Mouse (Mus musculus): ENCODE results near the gene Ttc37. TPM values are rescaled to one million over a fixed set of nuclear protein-coding genes. Genes with fewer than 3 reads are reported as not detected.

Gene Ttc37
- polyA plus RNA-seq, 1 experiment from 2014 or later: 16.0 TPM

GRCm38 (mm10) chr13:76190273-76190672 is 91.7 kb downstream of the Ttc37 start:
- Histone ChIP-seq H3K4me2 (ENCODE audit: low read depth, low read length) (no peak overlapping the region), H3K4me1 (ENCODE audit: control insufficient read depth, insufficient read depth, low read length) (0 out of 2 replicates have a peak, but pooled peaks cover 2% of the 10 kb centered on the region), H3K9ac (ENCODE audit: low read length) (no peak overlapping the region), H3K27me3 (ENCODE audit: control insufficient read depth, insufficient read depth, low read length) (no peaks in the 10 kb centered on the region), H3K36me3 (ENCODE audit: control insufficient read depth, insufficient read depth, low read length) (peaks cover 28% of the 10 kb centered on the region), H3K4me3 (replicated peaks; ENCODE audit: low read length) (no peak overlapping the region), H3K27ac (ENCODE audit: low read length) (no peak overlapping the region), H3K9me3 (replicated peaks; ENCODE audit: control insufficient read depth, low read length) (peaks cover 5% of the 10 kb centered on the region; the same call in 1 of the 2 replicates)
- WGBS: 59% methylated on average over 3 of the region's 3 CpGs
- no peak for ATAC-seq (ENCODE audit: insufficient read depth, low FRiP score)

GRCm38 (mm10) chr13:76194937-76195336 is 96.4 kb downstream of the Ttc37 start:
- peaks cover 5% of the 10 kb centered on the region; the same call in 1 of the 2 replicates for H3K9me3 ChIP-seq (replicated peaks; ENCODE audit: control insufficient read depth, low read length)
- H3K4me1 ChIP-seq (ENCODE audit: control insufficient read depth, insufficient read depth, low read length): 0 out of 2 replicates have a peak, but pooled peaks cover 2% of the 10 kb centered on the region
- H3K27me3 ChIP-seq (ENCODE audit: control insufficient read depth, insufficient read depth, low read length): no peaks in the 10 kb centered on the region
- H3K36me3 ChIP-seq (ENCODE audit: control insufficient read depth, insufficient read depth, low read length): peaks cover 28% of the 10 kb centered on the region
- no peak overlapping the region for H3K4me3 ChIP-seq (replicated peaks; ENCODE audit: low read length)
- no peak overlapping the region for H3K27ac ChIP-seq (ENCODE audit: low read length)
- H3K4me2 ChIP-seq (ENCODE audit: low read depth, low read length): no peak overlapping the region
- no peak overlapping the region for H3K9ac ChIP-seq (ENCODE audit: low read length)
- no peak for ATAC-seq (ENCODE audit: insufficient read depth, low FRiP score)

GRCm38 (mm10) chr13:76195431-76196138 is 97.1 kb downstream of the Ttc37 start:
- WGBS: 90% methylated on average over 8 of the region's 8 CpGs
- H3K27ac ChIP-seq (ENCODE audit: low read length): no peak overlapping the region
- no peak overlapping the region for H3K4me3 ChIP-seq (replicated peaks; ENCODE audit: low read length)
- H3K4me2 ChIP-seq (ENCODE audit: low read depth, low read length): no peak overlapping the region
- no peaks in the 10 kb centered on the region for H3K4me1 ChIP-seq (ENCODE audit: control insufficient read depth, insufficient read depth, low read length)
- no peak overlapping the region for H3K9ac ChIP-seq (ENCODE audit: low read length)
- peaks cover 23% of the 10 kb centered on the region for H3K36me3 ChIP-seq (ENCODE audit: control insufficient read depth, insufficient read depth, low read length)
- ATAC-seq (ENCODE audit: insufficient read depth, low FRiP score): no peak
- no peaks in the 10 kb centered on the region for H3K27me3 ChIP-seq (ENCODE audit: control insufficient read depth, insufficient read depth, low read length)
- peaks cover 5% of the 10 kb centered on the region; the same call in 1 of the 2 replicates for H3K9me3 ChIP-seq (replicated peaks; ENCODE audit: control insufficient read depth, low read length)

- no peaks in the 10 kb centered on the region for H3K27me3 ChIP-seq (ENCODE audit: control insufficient read depth, insufficient read depth, low read length)
- peak overlapping the region; percentile 64 for H3K27ac ChIP-seq (ENCODE audit: low read length)
- ATAC-seq (ENCODE audit: insufficient read depth, low FRiP score): peak; percentile 74; the same call in 1 of the 2 replicates
These were observed 98.8 kb downstream of the Ttc37 start for GRCm38 (mm10) chr13:76197297-76197848.

GRCm38 (mm10) chr13:76199943-76200342 is 101.4 kb downstream of the Ttc37 start:
- Histone ChIP-seq H3K27me3 (ENCODE audit: control insufficient read depth, insufficient read depth, low read length) (no peaks in the 10 kb centered on the region), H3K4me2 (ENCODE audit: low read depth, low read length) (no peak overlapping the region), H3K4me1 (ENCODE audit: control insufficient read depth, insufficient read depth, low read length) (no peaks in the 10 kb centered on the region), H3K36me3 (ENCODE audit: control insufficient read depth, insufficient read depth, low read length) (no peaks in the 10 kb centered on the region), H3K27ac (ENCODE audit: low read length) (no peak overlapping the region; the same call in 1 of the 2 replicates), H3K9me3 (replicated peaks; ENCODE audit: control insufficient read depth, low read length) (no peaks in the 10 kb centered on the region), H3K9ac (ENCODE audit: low read length) (no peak overlapping the region), H3K4me3 (replicated peaks; ENCODE audit: low read length) (no peak overlapping the region)
- ATAC-seq (ENCODE audit: insufficient read depth, low FRiP score): peak; percentile 82; the same call in 1 of the 2 replicates
- WGBS: 54% methylated on average over 4 of the region's 4 CpGs

More at GRCm38 (mm10) chr13:76197297-76197848, 98.8 kb downstream of the Ttc37 start:
- H3K4me1 ChIP-seq (ENCODE audit: control insufficient read depth, insufficient read depth, low read length): no peaks in the 10 kb centered on the region
- no peak overlapping the region for H3K9ac ChIP-seq (ENCODE audit: low read length)
- no peak overlapping the region for H3K4me3 ChIP-seq (replicated peaks; ENCODE audit: low read length)
- 47% methylated on average over 3 of the region's 3 CpGs for WGBS
- peaks cover 5% of the 10 kb centered on the region; the same call in 1 of the 2 replicates for H3K36me3 ChIP-seq (ENCODE audit: control insufficient read depth, insufficient read depth, low read length)
- H3K9me3 ChIP-seq (replicated peaks; ENCODE audit: control insufficient read depth, low read length): no peaks in the 10 kb centered on the region
- H3K4me2 ChIP-seq (ENCODE audit: low read depth, low read length): no peak overlapping the region

- WGBS: 70% methylated on average over 2 of the region's 2 CpGs
- ATAC-seq (ENCODE audit: insufficient read depth, low FRiP score): no peak
These were observed 116.4 kb downstream of the Ttc37 start for GRCm38 (mm10) chr13:76214928-76215327.

GRCm38 (mm10) chr13:76215397-76215796 is 116.9 kb downstream of the Ttc37 start:
- Histone ChIP-seq H3K9me3 (replicated peaks; ENCODE audit: control insufficient read depth, low read length) (no peaks in the 10 kb centered on the region), H3K27me3 (ENCODE audit: control insufficient read depth, insufficient read depth, low read length) (no peaks in the 10 kb centered on the region), H3K4me2 (ENCODE audit: low read depth, low read length) (no peak overlapping the region), H3K4me1 (ENCODE audit: control insufficient read depth, insufficient read depth, low read length) (no peaks in the 10 kb centered on the region), H3K36me3 (ENCODE audit: control insufficient read depth, insufficient read depth, low read length) (no peaks in the 10 kb centered on the region), H3K4me3 (replicated peaks; ENCODE audit: low read length) (no peak overlapping the region), H3K9ac (ENCODE audit: low read length) (no peak overlapping the region), H3K27ac (ENCODE audit: low read length) (no peak overlapping the region)
- no peak for ATAC-seq (ENCODE audit: insufficient read depth, low FRiP score)
- 48% methylated on average over 2 of the region's 2 CpGs for WGBS

More at GRCm38 (mm10) chr13:76214928-76215327, 116.4 kb downstream of the Ttc37 start:
- no peaks in the 10 kb centered on the region for H3K27me3 ChIP-seq (ENCODE audit: control insufficient read depth, insufficient read depth, low read length)
- no peak overlapping the region for H3K27ac ChIP-seq (ENCODE audit: low read length)
- H3K4me1 ChIP-seq (ENCODE audit: control insufficient read depth, insufficient read depth, low read length): no peaks in the 10 kb centered on the region
- H3K4me2 ChIP-seq (ENCODE audit: low read depth, low read length): no peak overlapping the region
- H3K36me3 ChIP-seq (ENCODE audit: control insufficient read depth, insufficient read depth, low read length): no peaks in the 10 kb centered on the region
- no peak overlapping the region for H3K4me3 ChIP-seq (replicated peaks; ENCODE audit: low read length)
- H3K9me3 ChIP-seq (replicated peaks; ENCODE audit: control insufficient read depth, low read length): no peaks in the 10 kb centered on the region
- H3K9ac ChIP-seq (ENCODE audit: low read length): no peak overlapping the region

Other genes with a start within 250 kb of the Ttc37 start
- 17.6 and 20.0 TPM in 2 replicates for gene Rhobtb3, start 154.8 kb upstream of the Ttc37 start, polyA plus RNA-seq (2015; fragmentation: Nextera tagmentation; extraction: Ambion mirVana)
- gene Spata9, start 131.6 kb upstream of the Ttc37 start, polyA plus RNA-seq (2015; fragmentation: Nextera tagmentation; extraction: Ambion mirVana): 0.35 and 0.57 TPM in 2 replicates
- 19.8 and 23.5 TPM in 2 replicates for gene Rfesd, start 80.0 kb upstream of the Ttc37 start, polyA plus RNA-seq (2015; fragmentation: Nextera tagmentation; extraction: Ambion mirVana)
- 0.12 and 0.47 TPM in 2 replicates for gene Gpr150, start 41.7 kb upstream of the Ttc37 start, polyA plus RNA-seq (2015; fragmentation: Nextera tagmentation; extraction: Ambion mirVana)
- gene Arsk, start 74 bp upstream of the Ttc37 start, polyA plus RNA-seq (2015; fragmentation: Nextera tagmentation; extraction: Ambion mirVana): 7.5 and 8.2 TPM in 2 replicates
- gene Fam81b, start 206.3 kb downstream of the Ttc37 start, polyA plus RNA-seq (2015; fragmentation: Nextera tagmentation; extraction: Ambion mirVana): not detected in 2 replicates

Measured in stomach, embryonic 16.5 days (tissue).